14 mouse cellular contexts compared by ENCODE assay signal in genomic region chr2:90652101-90652500, GRCm38 (mm10). TPM values are rescaled to one million over a fixed set of nuclear protein-coding genes. Genes with fewer than 3 reads are reported as not detected.
DNase-seq lines count a peak whose midpoint lies in the region; ATAC-seq and TF ChIP-seq lines count a peak whose summit lies in the region.
"Had no signal": no experiment of that assay in that cellular context is flagged by ENCODE, and none has a peak within 500 bp of the region (broad histone marks: within the 10 kb centered on the region; RNA-seq: fewer than 3 reads in every experiment).

No protein-coding gene starts in this region.

- intact Hi-C loops in left cerebral cortex, postnatal 36 days (cut with DNase I): no loop called here

- H3K9me3 ChIP-seq in lung, embryonic 16.5 days (ENCODE audit: control insufficient read depth, low read length): no peaks in the 10 kb centered on the region
- no peaks in the 10 kb centered on the region for H3K9me3 ChIP-seq in forebrain, embryonic 15.5 days
- H3K9me3 ChIP-seq: kidney, embryonic 15.5 days; neural tube, embryonic 15.5 days; stomach, embryonic 15.5 days had no signal

- ATAC-seq in lung, embryonic 16.5 days (ENCODE audit: low read depth): peak; percentile 83
- peak; percentile 31 for ATAC-seq in inflammation-experienced regulatory T-cells, adult 6 months
- no peak for ATAC-seq in forebrain, embryonic 15.5 days (replicated peaks)
- ATAC-seq: hindbrain, embryonic 16.5 days had no signal

- 0 out of 2 replicates have a peak, but pooled peaks cover 2% of the 10 kb centered on the region for H3K4me1 ChIP-seq in lung, embryonic 16.5 days (replicated peaks; ENCODE audit: control insufficient read depth, insufficient read depth, low read length)
- H3K4me1 ChIP-seq in forebrain, embryonic 15.5 days: no peaks in the 10 kb centered on the region
- H3K4me1 ChIP-seq: kidney, embryonic 15.5 days; neural tube, embryonic 15.5 days; stomach, embryonic 15.5 days had no signal

- no peaks in the 10 kb centered on the region for H3K36me3 ChIP-seq in lung, embryonic 16.5 days (ENCODE audit: control insufficient read depth, insufficient read depth, low read length)
- no peaks in the 10 kb centered on the region for H3K36me3 ChIP-seq in forebrain, embryonic 15.5 days
- H3K36me3 ChIP-seq: kidney, embryonic 15.5 days; neural tube, embryonic 15.5 days; stomach, embryonic 15.5 days had no signal

- no peak overlapping the region for H3K4me3 ChIP-seq in lung, embryonic 16.5 days (ENCODE audit: low read length)
- H3K4me3 ChIP-seq in forebrain, embryonic 15.5 days: no peak overlapping the region
- H3K4me3 ChIP-seq: kidney, embryonic 15.5 days; neural tube, embryonic 15.5 days; stomach, embryonic 15.5 days had no signal

- no peak overlapping the region for H3K4me2 ChIP-seq in lung, embryonic 16.5 days (ENCODE audit: low read depth, low read length)
- no peak overlapping the region for H3K4me2 ChIP-seq in forebrain, embryonic 15.5 days (replicated peaks)
- H3K4me2 ChIP-seq: kidney, embryonic 15.5 days; neural tube, embryonic 15.5 days; stomach, embryonic 15.5 days had no signal

- no peak for TF ChIP-seq POLR2A in brain, embryonic 14.5 days (IDR thresholded peaks at IDR 0.05; ENCODE audit: borderline replicate concordance, extremely low read depth, insufficient read depth, insufficient read length, poor library complexity, severe bottlenecking)

- H3K27me3 ChIP-seq in lung, embryonic 16.5 days (ENCODE audit: control insufficient read depth, insufficient read depth, low read depth, low read length): no peaks in the 10 kb centered on the region
- no peaks in the 10 kb centered on the region for H3K27me3 ChIP-seq in forebrain, embryonic 15.5 days
- H3K27me3 ChIP-seq: kidney, embryonic 15.5 days; neural tube, embryonic 15.5 days; stomach, embryonic 15.5 days had no signal

- H3K9ac ChIP-seq in lung, embryonic 16.5 days (ENCODE audit: low read length): no peak overlapping the region
- no peak overlapping the region for H3K9ac ChIP-seq in forebrain, embryonic 15.5 days (replicated peaks)
- H3K9ac ChIP-seq: kidney, embryonic 15.5 days; neural tube, embryonic 15.5 days; stomach, embryonic 15.5 days had no signal

- TF ChIP-seq CTCF in brain, embryonic 14.5 days (IDR thresholded peaks at IDR 0.05; ENCODE audit: borderline replicate concordance, extremely low read depth, insufficient read depth, insufficient read length): no peak

- H3K27ac ChIP-seq in lung, embryonic 16.5 days (ENCODE audit: low read length): no peak overlapping the region
- H3K27ac ChIP-seq in forebrain, embryonic 15.5 days (replicated peaks): no peak overlapping the region
- H3K27ac ChIP-seq: kidney, embryonic 15.5 days; neural tube, embryonic 15.5 days; stomach, embryonic 15.5 days had no signal

- DNase-seq in lung, postnatal 25 days (ENCODE audit: low spot score): no peak
- peak; percentile 15 for DNase-seq in brain, embryonic 14.5 days (ENCODE audit: low read depth)
- peak; percentile 37 for DNase-seq in thymus, postnatal 25 days
- no peak for DNase-seq in left cerebral cortex, postnatal 36 days (ENCODE audit: low spot score in 2 of 2)
- DNase-seq in retina, postnatal 1 day: no peak
- DNase-seq: cerebellum, adult 2 months; layer of hippocampus, adult 9-11 months had no signal

- WGBS in lung, embryonic 16.5 days: 57% methylated on average over 8 of the region's 10 CpGs
- 86% methylated on average over 9 of the region's 10 CpGs for WGBS in forebrain, embryonic 15.5 days

RNA-seq across cellular contexts. Expression of gene Nup160, which starts 24.9 kb away (rescaled TPM):
- 43.7 and 48.9 TPM in 2 replicates for polyA plus RNA-seq in lung, embryonic 16.5 days (2015; fragmentation: Nextera tagmentation; extraction: Ambion mirVana)
- 23.1 and 24.1 TPM in 2 replicates for polyA plus RNA-seq in brain, embryonic 14.5 days (2012; rRNA removed)
- polyA plus RNA-seq in inflammation-experienced regulatory T-cells, adult 6 months (2017; shearing (Covaris generic)): 10 to 100 TPM; 26.4 to 31.6 (median 30.5) TPM
- polyA plus RNA-seq in forebrain, embryonic 15.5 days (2015; fragmentation: Nextera tagmentation; extraction: Ambion mirVana): 27.8 and 31.1 TPM in 2 replicates
- 10 to 100 TPM; 18.2 to 20.5 TPM for total RNA-seq in left cerebral cortex, postnatal 36 days (2021)

Comparison
In these comparisons a context has a peak if more than half of its experiments do, and no peak if none do; other contexts are left out.
1. DNase-seq: peak in brain, embryonic 14.5 days (single experiment) and thymus, postnatal 25 days (single experiment); none in lung, postnatal 25 days (single experiment), left cerebral cortex, postnatal 36 days (0 of 2) and retina, postnatal 1 day (single experiment).